Mouse (Mus musculus) heart, postnatal 0 days (tissue): ENCODE measurements at regions not wholly inside any gene's neighbourhood (a gene's known extent, or its start where the extent isn't known, plus 50 kb on each side); places are given as distances from the start of the nearest gene placed in this dataset.

Experiments used
- CTCF ChIP-seq: IDR thresholded peaks from 2 replicates; pipeline ENCODE4 v1.5.1; 2016; ENCODE audit warnings: antibody characterized with exemption, control low read depth, low read depth
- EP300 ChIP-seq: IDR thresholded peaks from 2 replicates; pipeline ENCODE4 v1.6.1; 2016; ENCODE audit warnings: antibody characterized with exemption, low read depth

- TF ChIP-seq CTCF, result no peak
- TF ChIP-seq EP300, result no peak
Observed at GRCm38 (mm10) chr2:172766403-172766802, 173.7 kb downstream of the Bmp7 start.
